Mouse (Mus musculus): ENCODE measurements around the gene Inafm2.

Gene Inafm2

GRCm38 (mm10) chr2:118745232-118745884 lies at the start of gene Inafm2:
Gene Inafm2, plus strand, starts transcription at chr2:118745758.
- DNase-seq (ENCODE audit: low spot score): peak; percentile 77

GRCm38 (mm10) chr2:118696451-118697308 lies 48.9 kb upstream of the Inafm2 start:
- no peak for DNase-seq (ENCODE audit: low spot score)

DNA sequence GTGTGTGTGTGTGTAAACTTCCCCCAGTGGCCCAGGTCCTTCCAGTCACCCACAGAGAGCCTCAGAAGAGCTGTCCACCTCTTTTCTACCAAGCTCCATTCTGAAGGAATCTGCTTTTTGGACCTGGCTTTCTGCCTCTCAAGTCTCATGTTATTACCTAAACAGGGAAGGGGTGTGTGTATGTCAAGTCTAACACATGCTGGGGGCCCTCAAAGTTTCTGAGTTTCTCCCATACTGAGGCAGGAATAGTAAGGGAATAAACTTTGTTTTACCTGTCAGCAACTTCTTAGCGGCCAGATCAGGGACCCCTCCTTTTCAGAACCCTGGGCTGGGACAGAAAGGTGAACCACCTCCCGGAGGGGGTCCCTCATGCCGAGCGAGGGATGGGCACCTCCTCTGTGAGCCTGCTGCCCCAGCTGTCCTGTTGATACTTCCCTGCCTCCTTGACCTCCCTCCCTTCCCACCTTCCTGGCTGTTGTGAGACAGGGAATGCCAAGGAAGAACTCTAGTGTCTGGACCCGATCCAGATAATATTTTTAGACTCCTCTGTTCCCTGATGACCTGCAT lies 48.2 kb upstream of the Inafm2 start:
- no peak for DNase-seq (ENCODE audit: low spot score)

GRCm38 (mm10) chr2:118697955-118698354 lies 47.6 kb upstream of the Inafm2 start:
- no peak for DNase-seq (ENCODE audit: low spot score)

DNA sequence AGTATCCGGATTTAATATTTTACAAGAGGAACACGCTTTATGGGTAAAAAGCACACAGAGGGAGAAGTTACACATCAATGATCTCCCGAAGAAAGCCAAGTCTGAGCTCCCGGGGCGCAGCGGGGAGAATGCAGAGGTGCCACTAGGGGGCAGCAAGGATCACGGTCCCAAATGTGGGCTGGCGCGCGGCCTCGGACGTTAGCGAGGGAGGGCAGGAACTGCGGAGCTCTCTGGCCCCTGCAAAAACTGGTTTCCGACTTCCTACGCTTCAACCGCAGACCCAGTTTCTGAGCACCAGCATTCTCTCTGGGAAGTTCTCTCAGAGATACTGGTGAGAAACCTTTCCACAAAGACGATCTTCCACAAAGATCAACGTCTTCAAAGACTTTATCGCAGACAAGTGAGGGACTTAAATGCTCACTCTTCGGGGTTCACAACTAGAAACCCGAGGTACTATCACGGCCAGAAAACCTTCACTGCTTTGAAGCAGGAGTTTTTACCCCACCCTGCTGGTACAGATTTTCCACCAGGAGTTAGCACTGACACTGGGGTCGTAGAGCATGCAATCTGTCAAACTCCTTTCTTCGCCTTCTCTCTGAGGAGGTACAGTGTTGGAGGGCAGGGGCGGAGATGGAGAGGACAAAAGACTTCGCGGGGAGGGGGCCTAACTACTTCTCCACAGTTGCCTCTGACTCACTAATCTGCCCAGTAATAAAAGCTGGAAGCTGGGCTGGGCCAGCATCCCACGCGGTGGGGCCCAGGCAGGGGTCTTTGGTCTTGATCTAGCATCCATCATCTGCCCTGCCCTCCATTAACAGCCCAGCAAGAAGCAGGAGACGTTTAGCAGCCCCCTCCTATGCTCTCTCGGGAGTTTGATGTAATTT lies 45.1 kb upstream of the Inafm2 start:
- peak; percentile 85 for DNase-seq (ENCODE audit: low spot score)

DNA sequence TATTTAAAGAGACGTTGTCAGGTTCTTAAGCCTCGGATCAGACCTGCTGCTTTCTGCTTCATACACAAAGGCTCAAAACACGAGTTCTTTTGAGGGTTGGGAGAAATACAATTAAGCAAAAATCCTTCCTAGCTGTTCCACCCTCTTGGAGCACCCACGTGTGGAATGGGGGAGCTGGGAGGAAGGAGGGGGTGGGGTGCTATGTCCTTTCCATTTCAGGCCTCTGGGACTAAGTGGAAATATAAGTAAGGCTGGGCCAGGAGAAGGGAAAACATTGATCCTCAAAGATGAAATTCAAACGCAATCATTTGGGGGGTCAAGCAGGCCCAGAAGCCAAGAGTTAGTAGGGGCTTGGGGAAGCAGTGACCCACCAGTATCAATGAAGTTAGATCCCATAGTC lies 44.4 kb upstream of the Inafm2 start:
- no peak for DNase-seq (ENCODE audit: low spot score)

GRCm38 (mm10) chr2:118701971-118702882 lies 43.3 kb upstream of the Inafm2 start:
- DNase-seq (ENCODE audit: low spot score): no peak

- no peak for DNase-seq (ENCODE audit: low spot score)
These were observed 42.4 kb upstream of the Inafm2 start for GRCm38 (mm10) chr2:118702883-118703761.

DNA sequence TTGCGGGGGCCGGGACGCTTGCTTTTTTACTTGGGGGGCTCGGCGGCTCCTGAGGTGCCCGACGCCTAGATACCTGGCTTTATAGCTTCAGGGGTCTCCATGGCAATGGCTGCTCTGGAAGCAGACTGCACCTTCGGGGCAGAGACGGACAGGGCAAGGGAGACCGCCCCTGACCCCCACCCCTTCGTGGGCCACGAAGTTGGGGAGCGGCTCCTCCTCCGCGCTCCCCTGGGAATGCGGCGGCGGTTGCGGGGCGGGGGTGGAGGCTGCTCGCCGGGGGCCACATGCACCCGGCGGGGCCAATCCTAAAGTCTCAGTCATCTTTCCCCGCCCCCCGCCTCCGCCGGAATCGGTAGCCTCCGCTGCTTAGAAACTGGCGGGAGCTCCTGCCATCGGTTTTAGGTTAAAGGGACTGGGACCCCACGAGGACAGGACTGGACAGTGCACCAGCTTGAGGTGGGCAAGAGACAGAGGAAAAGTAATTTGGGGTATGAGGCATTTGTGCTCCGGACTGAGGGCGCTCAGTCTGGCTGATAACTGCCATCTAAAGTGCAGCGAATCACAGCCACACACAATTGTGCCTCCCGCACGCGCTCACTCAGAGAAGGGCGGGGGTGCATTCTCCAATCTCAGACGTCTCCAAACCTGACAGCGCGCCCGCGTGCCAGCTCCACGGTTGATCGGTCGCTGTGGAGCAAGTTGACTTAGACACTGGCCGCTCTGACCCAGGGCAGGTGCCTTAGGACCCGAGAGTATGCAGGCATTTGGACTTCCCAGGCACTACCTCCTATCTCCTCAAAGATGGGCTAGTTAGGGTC lies 41.4 kb upstream of the Inafm2 start, which contains the start of gene Ankrd63:
TSS of gene Ankrd63 (minus strand) at position 51 of the 818 bp plus-strand sequence.
- no peak for DNase-seq (ENCODE audit: low spot score)

GRCm38 (mm10) chr2:118706436-118706835 lies 39.1 kb upstream of the Inafm2 start:
- no peak for DNase-seq (ENCODE audit: low spot score)

GRCm38 (mm10) chr2:118708472-118708871 lies 37.1 kb upstream of the Inafm2 start:
- DNase-seq (ENCODE audit: low spot score): no peak

DNA sequence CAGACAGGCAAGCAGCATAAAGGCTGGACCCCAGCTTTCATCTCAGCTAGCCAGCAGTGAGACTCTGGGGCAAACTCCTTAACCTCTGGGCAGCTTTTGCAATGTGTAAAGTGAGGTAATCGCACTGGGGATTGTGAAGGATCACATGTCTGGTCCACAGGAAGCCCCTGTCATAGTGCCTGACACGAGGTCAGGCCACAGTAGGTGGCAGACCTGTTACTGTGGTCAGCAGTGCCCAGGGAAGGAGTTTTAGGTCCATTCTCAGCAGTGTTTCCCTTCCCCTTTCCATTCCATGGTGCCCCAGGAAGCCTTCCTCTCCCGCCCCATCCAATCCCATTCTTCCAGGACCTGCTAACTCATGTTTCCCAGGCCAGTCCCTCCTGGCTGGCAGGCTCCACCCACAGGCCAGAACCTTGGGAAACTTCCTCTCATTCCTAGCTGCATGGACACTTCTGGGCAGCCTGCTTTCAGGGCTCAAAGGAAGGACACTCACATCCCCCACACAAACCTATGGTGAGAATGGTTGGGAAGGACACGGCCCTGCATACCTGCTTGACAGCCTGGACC lies 35.8 kb upstream of the Inafm2 start:
- no peak for DNase-seq (ENCODE audit: low spot score)

- no peak for DNase-seq (ENCODE audit: low spot score)
These were observed 34.5 kb upstream of the Inafm2 start for GRCm38 (mm10) chr2:118711038-118711494.

GRCm38 (mm10) chr2:118713631-118714030 lies 31.9 kb upstream of the Inafm2 start:
- no peak for DNase-seq (ENCODE audit: low spot score)

- no peak for DNase-seq (ENCODE audit: low spot score)
These were observed 31.3 kb upstream of the Inafm2 start for GRCm38 (mm10) chr2:118714230-118714629.

DNA sequence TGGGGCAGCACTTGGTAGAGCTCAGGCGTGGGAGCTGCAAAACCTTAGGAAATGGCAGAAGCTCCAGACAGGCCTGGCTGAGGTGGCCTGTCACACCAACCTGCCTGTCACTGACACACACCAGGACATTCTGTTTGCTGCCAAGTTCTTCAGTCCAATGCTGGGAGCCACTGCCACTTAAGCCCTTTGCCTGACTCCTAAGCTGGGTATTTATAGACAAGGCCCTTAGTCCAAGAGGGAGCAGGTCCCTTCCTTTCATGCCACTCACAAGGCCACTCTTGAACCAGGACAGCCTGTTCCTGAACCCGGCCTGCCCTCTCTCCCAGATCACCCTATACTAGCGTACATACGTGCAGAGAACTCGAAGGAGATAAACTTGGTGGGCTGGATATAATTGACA lies 28.9 kb upstream of the Inafm2 start:
- no peak for DNase-seq (ENCODE audit: low spot score)

- DNase-seq (ENCODE audit: low spot score): no peak
These were observed 21.7 kb upstream of the Inafm2 start for GRCm38 (mm10) chr2:118723693-118724486.

DNA sequence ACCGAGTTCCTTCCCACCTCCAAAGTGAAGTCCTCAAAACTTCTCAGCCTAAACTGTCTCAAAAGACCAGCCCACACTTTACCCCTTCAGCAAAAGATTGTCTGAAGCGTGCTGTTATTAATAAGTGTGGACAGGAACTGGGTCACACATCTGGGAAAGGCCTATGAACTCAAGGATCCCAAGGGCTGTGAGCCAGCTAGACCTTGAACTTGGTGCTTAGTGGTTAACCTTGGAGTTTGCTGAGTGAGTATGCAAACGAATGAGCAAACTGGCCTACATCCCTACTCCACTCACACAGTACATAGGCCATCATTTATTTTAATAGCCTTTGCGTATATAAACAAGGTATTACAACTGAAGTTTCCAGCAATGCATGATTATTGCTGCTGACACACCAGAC lies 20.0 kb upstream of the Inafm2 start:
- DNase-seq (ENCODE audit: low spot score): no peak
